Mouse (Mus musculus) lung, adult 2 months (tissue): ENCODE measurements around the gene Celf2.

Source experiments
- CTCF ChIP-seq: fragments of 200-500 bp; IDR thresholded peaks from 2 replicates; pipeline ENCODE4 v1.5.1; 2011; ENCODE audit warnings: mild to moderate bottlenecking, low read length, control low read depth; ENCODE audit not compliant: insufficient read depth
- POLR2A ChIP-seq: fragments of 200-500 bp; IDR thresholded peaks from 2 replicates; pipeline ENCODE4 v1.6.1; 2011; ENCODE audit warnings: low read depth, mild to moderate bottlenecking, control low read depth, low read length, borderline replicate concordance; ENCODE audit errors: extremely low read depth

GRCm38 (mm10) chr2:6526825-6527224 lies 982.5 kb downstream of the Celf2 start:
- TF ChIP-seq CTCF, result no peak
- no peak for TF ChIP-seq POLR2A
